Mouse (Mus musculus) lung, embryonic 14.5 days (tissue): ENCODE data around the gene Crim1. TPM values are rescaled to one million over a fixed set of nuclear protein-coding genes. Genes with fewer than 3 reads are reported as not detected.
A peak's percentile ranks its signal among the peaks of the same experiment; 100 is the strongest.

Source experiments
- ATAC-seq: fragments of 200-750 bp; cut with Nextera tagmentation; 2 replicates; pipeline ENCODE4 v1.8.0; 2017; ENCODE audit warnings: mild to moderate bottlenecking, moderate TSS enrichment, moderate library complexity; ENCODE audit not compliant: insufficient read depth
- DNase-seq: peaks from one replicate; pipeline ENCODE4 v3.0.0-alpha.2; 2015
- H3K27ac ChIP-seq: fragments of 300-500 bp; sonication (generic); 2 replicates; pipeline ENCODE4 v1.5.1; 2014; ENCODE audit warnings: low read depth, mild to moderate bottlenecking, moderate library complexity
- H3K27me3 ChIP-seq: fragments of 300-500 bp; sonication (generic); 2 replicates; pipeline ENCODE4 v1.6.1; 2014; ENCODE audit warnings: low read length, control low read depth; ENCODE audit not compliant: insufficient read depth
- H3K36me3 ChIP-seq: fragments of 300-500 bp; sonication (generic); 2 replicates; pipeline ENCODE4 v1.6.1; 2014; ENCODE audit warnings: control low read depth; ENCODE audit not compliant: insufficient read depth
- H3K4me1 ChIP-seq: fragments of 300-500 bp; sonication (generic); 2 replicates; pipeline ENCODE4 v1.6.1; 2014; ENCODE audit warnings: antibody characterized with exemption, control low read depth; ENCODE audit not compliant: insufficient read depth
- H3K4me2 ChIP-seq: fragments of 300-500 bp; sonication (generic); 2 replicates; pipeline ENCODE4 v1.6.1; 2014; ENCODE audit warnings: mild to moderate bottlenecking
- H3K4me3 ChIP-seq: fragments of 300-500 bp; sonication (generic); 2 replicates; pipeline ENCODE4 v1.5.1; 2014; ENCODE audit warnings: low read depth, low read length
- H3K9ac ChIP-seq: fragments of 300-500 bp; sonication (generic); 2 replicates; pipeline ENCODE4 v1.6.1; 2014
- H3K9me3 ChIP-seq: fragments of 300-500 bp; sonication (generic); 2 replicates; pipeline ENCODE4 v1.6.1; 2016; ENCODE audit warnings: low read depth, low read length, control low read depth
- CTCF ChIP-seq: IDR thresholded peaks from 2 replicates; pipeline ENCODE4 v1.5.1; 2016; ENCODE audit warnings: antibody characterized with exemption, low read depth
- WGBS: fragments of 180-500 bp; shearing (Covaris S2); extraction: QIAGEN DNeasy Blood & Tissue Kit; methylation state at CpG from one replicate; pipeline ENCODE4 v1.1.7; 2014; 5-methylcytosine and 5-hydroxymethylcytosine counted together
- polyA plus RNA-seq: library from polyadenylated mRNA; unstranded; fragments of >200 nt; fragmentation: Nextera tagmentation; extraction: Ambion mirVana; gene quantifications from 2 replicates; pipeline ENCODE4 v1.2.1, GENCODE M21; 2014

Crim1 gene
- polyA plus RNA-seq, 1 experiment from 2014 or later: 5.7 TPM

GRCm38 (mm10) chr17:78364555-78365302 lies 164.7 kb downstream of the Crim1 start:
- H3K4me1 ChIP-seq: no peaks in the 10 kb centered on the region
- H3K4me2 ChIP-seq: no peak overlapping the region
- H3K27ac ChIP-seq: no peak overlapping the region
- TF ChIP-seq CTCF: 0 out of 2 replicates have a peak, but pooled peaks have one; percentile 16
- ATAC-seq: no peak
- no peak for DNase-seq
- WGBS: 71% methylated on average over 23 of the region's 23 CpGs
- no peaks in the 10 kb centered on the region for H3K36me3 ChIP-seq
- no peak overlapping the region for H3K9ac ChIP-seq
- H3K9me3 ChIP-seq: no peaks in the 10 kb centered on the region
- H3K4me3 ChIP-seq: no peak overlapping the region
- no peaks in the 10 kb centered on the region for H3K27me3 ChIP-seq

- no peak for TF ChIP-seq CTCF
- no peak overlapping the region for H3K9ac ChIP-seq
- DNase-seq: no peak
These were observed 166.0 kb downstream of the Crim1 start for GRCm38 (mm10) chr17:78366070-78366469.

GRCm38 (mm10) chr17:78368481-78368880 lies 168.4 kb downstream of the Crim1 start:
- no peaks in the 10 kb centered on the region for H3K36me3 ChIP-seq
- H3K4me2 ChIP-seq: no peak overlapping the region
- 67% methylated on average over 8 of the region's 8 CpGs for WGBS
- no peaks in the 10 kb centered on the region for H3K9me3 ChIP-seq
- no peak for TF ChIP-seq CTCF
- no peak for DNase-seq
- no peaks in the 10 kb centered on the region for H3K27me3 ChIP-seq
- ATAC-seq: 0 out of 2 replicates have a peak, but pooled peaks have one; percentile 21
- H3K4me3 ChIP-seq: no peak overlapping the region
- no peak overlapping the region for H3K27ac ChIP-seq
- H3K9ac ChIP-seq: no peak overlapping the region
- H3K4me1 ChIP-seq: no peaks in the 10 kb centered on the region

More at GRCm38 (mm10) chr17:78366070-78366469, 166.0 kb downstream of the Crim1 start:
- Histone ChIP-seq H3K27me3 (no peaks in the 10 kb centered on the region), H3K36me3 (no peaks in the 10 kb centered on the region), H3K4me2 (no peak overlapping the region), H3K4me3 (no peak overlapping the region), H3K27ac (no peak overlapping the region), H3K9me3 (no peaks in the 10 kb centered on the region), H3K4me1 (no peaks in the 10 kb centered on the region)
- 75% methylated on average over 7 of the region's 7 CpGs for WGBS
- no peak for ATAC-seq

GRCm38 (mm10) chr17:78370445-78370844 lies 170.4 kb downstream of the Crim1 start:
- ATAC-seq (no peak), DNase-seq (no peak)
- no peak overlapping the region for H3K27ac ChIP-seq
- H3K4me3 ChIP-seq: no peak overlapping the region
- no peaks in the 10 kb centered on the region for H3K4me1 ChIP-seq
- H3K27me3 ChIP-seq: no peaks in the 10 kb centered on the region
- WGBS: 59% methylated on average over 1 of the region's 1 CpGs
- peak; percentile 40; the same call in 1 of the 2 replicates for TF ChIP-seq CTCF
- H3K4me2 ChIP-seq: no peak overlapping the region
- H3K9me3 ChIP-seq: no peaks in the 10 kb centered on the region
- H3K36me3 ChIP-seq: 0 out of 2 replicates have a peak, but pooled peaks cover 5% of the 10 kb centered on the region
- no peak overlapping the region for H3K9ac ChIP-seq

- Histone ChIP-seq H3K27me3 (no peaks in the 10 kb centered on the region), H3K27ac (no peak overlapping the region), H3K36me3 (peaks cover 21% of the 10 kb centered on the region; the same call in 1 of the 2 replicates), H3K9ac (no peak overlapping the region), H3K9me3 (no peaks in the 10 kb centered on the region), H3K4me2 (no peak overlapping the region), H3K4me1 (0 out of 2 replicates have a peak, but pooled peaks cover 4% of the 10 kb centered on the region), H3K4me3 (no peak overlapping the region)
- TF ChIP-seq CTCF: no peak
- DNase-seq (no peak), ATAC-seq (no peak)
- WGBS: 85% methylated on average over 6 of the region's 6 CpGs
These were observed 173.1 kb downstream of the Crim1 start for GRCm38 (mm10) chr17:78373174-78373573.

- 0 out of 2 replicates have a peak, but pooled peaks cover 4% of the 10 kb centered on the region for H3K4me1 ChIP-seq
- no peak overlapping the region for H3K27ac ChIP-seq
- peaks cover 26% of the 10 kb centered on the region; the same call in 1 of the 2 replicates for H3K36me3 ChIP-seq
- TF ChIP-seq CTCF: no peak
- no peaks in the 10 kb centered on the region for H3K9me3 ChIP-seq
- H3K9ac ChIP-seq: no peak overlapping the region
- WGBS: 88% methylated on average over 8 of the region's 8 CpGs
- H3K27me3 ChIP-seq: no peaks in the 10 kb centered on the region
- no peak overlapping the region for H3K4me2 ChIP-seq
- ATAC-seq (no peak), DNase-seq (no peak)
- H3K4me3 ChIP-seq: no peak overlapping the region
These were observed 173.8 kb downstream of the Crim1 start for GRCm38 (mm10) chr17:78373849-78374248.

- no peak for ATAC-seq
- Histone ChIP-seq H3K4me3 (no peak overlapping the region), H3K4me1 (0 out of 2 replicates have a peak, but pooled peaks cover 4% of the 10 kb centered on the region), H3K4me2 (no peak overlapping the region), H3K36me3 (peaks cover 26% of the 10 kb centered on the region; the same call in 1 of the 2 replicates), H3K9ac (no peak overlapping the region), H3K27ac (no peak overlapping the region), H3K27me3 (no peaks in the 10 kb centered on the region), H3K9me3 (no peaks in the 10 kb centered on the region)
- DNase-seq: no peak
- 66% methylated on average over 10 of the region's 10 CpGs for WGBS
- no peak for TF ChIP-seq CTCF
These were observed 174.7 kb downstream of the Crim1 start for GRCm38 (mm10) chr17:78374756-78375155.
